Mouse (Mus musculus) embryonic fibroblast, embryonic 13.5 days (primary cell): ENCODE measurements around the gene Cpxm1. TPM values are rescaled to one million over a fixed set of nuclear protein-coding genes. Genes with fewer than 3 reads are reported as not detected.

ENCODE experiments used
- H3K27ac ChIP-seq: 2 replicates; pipeline ENCODE4 v1.5.1; 2012; ENCODE audit warnings: low read length, control low read depth, inconsistent platforms; ENCODE audit not compliant: insufficient read depth
- H3K4me1 ChIP-seq: 2 replicates; pipeline ENCODE4 v1.6.1; 2011; ENCODE audit warnings: low read length; ENCODE audit not compliant: control insufficient read depth, insufficient read depth
- H3K4me3 ChIP-seq: 2 replicates; pipeline ENCODE4 v1.5.1; 2011; ENCODE audit warnings: mild to moderate bottlenecking, control low read depth, low read length; ENCODE audit not compliant: insufficient read depth
- CTCF ChIP-seq: IDR thresholded peaks from 2 replicates; pipeline ENCODE4 v1.5.1; 2011; ENCODE audit warnings: mild to moderate bottlenecking, control low read depth, low read length, moderate library complexity, borderline replicate concordance; ENCODE audit not compliant: insufficient read depth
- POLR2A ChIP-seq: IDR thresholded peaks from 2 replicates; pipeline ENCODE4 v1.6.1; 2011; ENCODE audit warnings: low read depth, mild to moderate bottlenecking, control low read depth, low read length, moderate library complexity
- polyA plus RNA-seq: library from polyadenylated mRNA; stranded (reverse); fragments of >200 nt; gene quantifications from 2 replicates; pipeline ENCODE4 v1.2.4, GENCODE M21; 2011; ENCODE audit warnings: low read depth; ENCODE audit not compliant: missing spikeins, insufficient read length

Gene Cpxm1
- polyA plus RNA-seq, result 38.9 and 54.4 TPM in 2 replicates

DNA sequence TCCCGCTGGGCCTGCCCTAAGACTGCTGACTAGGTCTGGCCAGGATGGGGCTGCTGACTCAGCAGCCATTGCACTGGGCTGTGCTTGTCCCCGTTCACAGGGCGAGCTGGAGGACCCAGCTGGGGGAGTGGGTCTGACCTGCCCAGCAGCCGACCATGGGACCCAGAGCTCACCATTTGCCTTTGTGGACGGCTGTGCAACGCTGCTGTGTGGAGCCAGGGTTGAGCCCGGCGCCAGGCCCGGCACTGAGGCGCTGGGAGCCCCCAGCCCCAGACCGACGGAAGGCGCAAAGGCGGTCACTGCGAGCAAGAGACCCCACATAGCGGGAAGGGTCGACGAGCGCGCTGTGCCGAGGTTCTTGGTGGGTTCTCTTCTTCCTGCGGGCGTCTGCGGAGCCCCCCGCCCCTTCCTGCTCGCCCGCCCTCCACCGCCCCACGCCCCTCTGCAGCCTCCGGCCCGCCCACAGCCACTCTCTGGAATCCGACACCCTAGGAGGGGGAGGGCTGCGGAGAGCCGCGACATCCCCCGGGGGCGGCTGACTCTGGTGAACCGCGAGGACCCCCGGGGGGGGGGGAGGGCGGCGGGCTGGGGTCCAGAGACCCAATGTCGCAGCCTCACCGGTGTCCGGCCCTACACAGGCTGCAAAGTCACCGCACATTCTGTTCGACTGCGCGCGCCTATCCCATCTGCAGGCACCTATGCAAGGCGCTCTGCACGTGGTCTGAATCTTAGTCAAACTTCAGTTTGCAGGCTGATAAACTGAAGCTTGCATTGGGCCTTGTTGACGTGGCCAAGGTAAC, at the start of gene Cpxm1:
Cpxm1 (minus strand) TSS at position 389 of the 800 bp plus-strand sequence.
- Histone ChIP-seq H3K4me1 (peaks cover 2% of the 10 kb centered on the region; the same call in 1 of the 2 replicates), H3K27ac (no peak within 1 kb of the TSS), H3K4me3 (peak within 1 kb of the TSS; percentile 33)
- peak; percentile 42 for TF ChIP-seq POLR2A
- TF ChIP-seq CTCF, result no peak

DNA sequence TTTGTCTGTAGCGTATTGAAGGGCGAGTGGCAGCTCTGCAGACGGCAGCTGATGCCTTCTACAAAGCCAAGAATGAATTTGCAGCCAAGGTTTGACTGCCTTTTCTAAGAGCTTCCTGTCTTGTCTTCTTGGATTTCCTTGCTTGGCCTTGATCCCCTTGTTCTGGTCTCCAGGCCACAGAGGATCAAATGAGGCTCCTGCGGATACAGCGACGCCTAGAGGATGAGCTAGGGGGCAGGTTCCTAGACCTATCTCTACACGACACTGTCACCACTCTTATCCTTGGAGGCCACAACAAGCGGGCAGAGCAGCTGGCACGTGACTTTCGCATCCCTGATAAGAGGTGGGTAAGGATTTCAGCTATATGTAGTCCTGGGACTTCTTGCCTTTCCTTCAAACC, 44.8 kb upstream of the Cpxm1 start:
- Histone ChIP-seq H3K27ac (no peak overlapping the region), H3K4me3 (no peak overlapping the region), H3K4me1 (no peaks in the 10 kb centered on the region)
- TF ChIP-seq CTCF (no peak), POLR2A (no peak)

DNA sequence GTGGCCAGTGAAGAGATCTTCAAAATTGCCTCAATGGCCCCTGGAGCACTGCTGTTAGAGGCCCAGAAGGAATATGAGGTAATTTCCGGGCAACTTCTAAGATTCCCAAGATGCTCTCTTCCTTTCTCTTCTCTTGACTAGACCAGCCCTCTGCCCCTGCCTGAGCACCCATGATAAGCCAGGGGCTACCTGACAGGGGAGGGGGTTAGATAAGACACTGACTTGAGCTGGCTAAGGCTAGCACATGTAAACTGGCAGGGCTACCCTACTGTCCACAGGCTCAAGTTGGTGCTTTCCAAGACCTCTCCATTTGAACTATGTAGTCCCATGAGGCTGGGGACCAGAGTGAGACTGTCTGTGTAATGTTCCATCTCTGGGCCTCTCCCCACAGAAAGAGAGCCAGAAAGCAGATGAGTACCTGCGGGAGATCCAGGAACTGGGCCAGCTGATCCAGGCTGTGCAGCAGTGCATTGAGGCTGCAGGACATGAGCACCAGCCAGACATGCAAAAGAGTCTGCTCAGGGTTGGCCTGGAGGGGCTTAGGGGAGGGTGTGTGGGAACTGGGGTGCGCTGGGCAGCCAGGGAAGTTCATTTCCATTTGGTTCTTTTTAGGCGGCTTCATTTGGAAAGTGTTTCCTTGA, 42.6 kb upstream of the Cpxm1 start:
- TF ChIP-seq POLR2A (no peak), CTCF (no peak)
- no peak overlapping the region for H3K27ac ChIP-seq
- H3K4me3 ChIP-seq, result no peak overlapping the region
- no peaks in the 10 kb centered on the region for H3K4me1 ChIP-seq

DNA sequence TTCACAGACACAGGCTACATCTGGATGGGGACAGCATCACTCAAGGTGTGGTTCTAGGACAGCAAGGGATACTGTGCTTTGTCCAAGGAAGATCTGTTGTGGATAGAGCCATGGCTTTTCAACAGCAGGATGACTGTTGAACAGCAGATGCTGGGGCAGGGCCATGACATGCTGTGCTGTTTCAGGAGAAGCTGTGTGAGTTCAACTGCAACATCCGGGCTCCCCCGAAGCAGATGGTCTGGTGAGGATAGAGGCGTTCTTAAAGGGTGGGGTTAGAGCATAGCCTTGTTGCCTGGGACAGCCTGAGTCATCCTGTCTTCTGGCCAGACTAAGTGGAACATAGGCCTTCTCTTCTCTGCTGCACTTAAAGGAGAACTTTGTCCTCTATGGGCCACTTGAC, 41.5 kb upstream of the Cpxm1 start:
- Histone ChIP-seq H3K4me3 (no peak overlapping the region), H3K4me1 (no peaks in the 10 kb centered on the region), H3K27ac (no peak overlapping the region)
- TF ChIP-seq CTCF (no peak), POLR2A (no peak)

DNA sequence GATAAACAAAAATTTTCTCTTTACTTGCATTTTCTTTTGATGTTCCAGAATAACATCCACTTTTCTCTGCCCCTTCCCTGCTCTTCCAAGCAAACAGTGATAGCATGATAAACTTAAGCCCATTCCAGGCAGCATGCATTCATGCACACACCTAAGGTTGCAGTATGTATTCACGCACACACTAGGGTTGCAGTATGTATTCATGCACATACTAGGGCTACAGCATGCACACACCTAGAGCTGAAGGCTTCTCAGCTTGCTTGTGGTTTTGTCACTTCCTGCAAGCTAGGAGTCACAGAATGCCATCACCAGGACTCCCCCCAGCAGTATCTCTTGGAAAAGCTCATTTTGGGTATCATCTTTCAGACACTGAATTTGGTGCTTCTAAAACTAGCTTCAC, 39.4 kb upstream of the Cpxm1 start:
- no peak for TF ChIP-seq POLR2A
- TF ChIP-seq CTCF, result no peak
- no peak overlapping the region for H3K4me3 ChIP-seq
- H3K4me1 ChIP-seq, result no peaks in the 10 kb centered on the region
- no peak overlapping the region for H3K27ac ChIP-seq

DNA sequence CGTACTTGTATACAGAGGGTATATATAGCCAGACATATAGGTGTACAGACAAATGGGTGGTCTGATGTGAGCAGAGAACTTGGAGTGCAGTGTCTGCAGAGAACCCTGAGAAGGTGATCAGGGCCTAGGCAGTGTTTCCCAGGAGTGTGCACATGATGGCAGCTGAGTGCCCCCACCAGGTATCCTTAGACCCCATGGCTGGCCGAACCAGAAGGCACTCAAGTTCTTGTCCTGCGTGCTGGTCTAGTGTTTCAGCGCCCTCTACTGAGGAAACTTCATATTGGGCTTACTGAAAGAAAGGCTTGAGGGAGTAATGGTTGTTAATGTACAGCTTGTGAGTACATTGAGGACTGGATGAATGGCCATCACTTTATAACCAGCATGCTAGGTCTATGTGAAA, 35.8 kb upstream of the Cpxm1 start:
- TF ChIP-seq CTCF (peak; percentile 47; the same call in 1 of the 2 replicates), POLR2A (no peak)
- no peak overlapping the region for H3K4me3 ChIP-seq
- H3K27ac ChIP-seq, result no peak overlapping the region
- no peaks in the 10 kb centered on the region for H3K4me1 ChIP-seq

DNA sequence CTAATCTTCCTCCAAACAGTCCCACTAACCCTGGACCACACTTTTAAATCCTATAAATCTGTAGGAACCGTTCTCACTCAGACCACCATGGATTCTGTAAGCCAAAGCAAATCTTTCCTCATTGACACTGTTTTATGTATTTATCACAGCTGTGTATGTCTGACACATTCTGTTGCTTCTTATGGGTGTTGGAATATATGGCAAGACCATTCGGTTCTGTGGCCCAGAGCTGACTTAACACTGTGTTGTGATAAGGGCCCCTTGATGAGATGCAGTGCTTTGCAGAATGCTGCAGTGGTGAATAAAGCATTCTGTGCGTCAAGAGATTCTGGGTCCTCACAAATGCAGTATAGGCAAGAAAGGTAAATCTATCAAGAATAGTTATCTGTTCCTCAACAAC, 34.8 kb upstream of the Cpxm1 start:
- H3K4me1 ChIP-seq, result 0 out of 2 replicates have a peak, but pooled peaks cover 2% of the 10 kb centered on the region
- no peak overlapping the region for H3K27ac ChIP-seq
- H3K4me3 ChIP-seq, result no peak overlapping the region
- TF ChIP-seq CTCF, result no peak
- no peak for TF ChIP-seq POLR2A

DNA sequence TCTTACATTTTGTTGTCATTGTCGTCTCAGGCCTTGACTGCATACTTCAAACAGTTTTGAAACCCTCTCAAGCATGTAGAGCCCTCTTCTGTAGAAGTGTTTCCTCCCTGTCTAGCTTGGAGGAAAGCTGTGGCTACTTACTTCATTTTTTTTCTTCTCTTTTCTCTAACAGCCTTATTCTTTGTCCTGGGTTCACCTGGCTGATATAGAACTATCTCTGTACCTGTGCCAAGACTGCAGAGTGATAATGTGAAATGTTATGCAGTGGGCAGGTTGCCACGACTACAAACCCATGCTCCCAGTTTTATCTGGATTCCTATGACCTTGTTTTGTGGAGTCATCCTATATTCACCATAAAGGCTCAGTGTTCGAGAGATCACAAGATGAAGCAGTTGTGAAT, 33.1 kb upstream of the Cpxm1 start:
- TF ChIP-seq POLR2A, result no peak
- TF ChIP-seq CTCF, result no peak
- Histone ChIP-seq H3K4me1 (0 out of 2 replicates have a peak, but pooled peaks cover 2% of the 10 kb centered on the region), H3K27ac (no peak overlapping the region), H3K4me3 (no peak overlapping the region)

DNA sequence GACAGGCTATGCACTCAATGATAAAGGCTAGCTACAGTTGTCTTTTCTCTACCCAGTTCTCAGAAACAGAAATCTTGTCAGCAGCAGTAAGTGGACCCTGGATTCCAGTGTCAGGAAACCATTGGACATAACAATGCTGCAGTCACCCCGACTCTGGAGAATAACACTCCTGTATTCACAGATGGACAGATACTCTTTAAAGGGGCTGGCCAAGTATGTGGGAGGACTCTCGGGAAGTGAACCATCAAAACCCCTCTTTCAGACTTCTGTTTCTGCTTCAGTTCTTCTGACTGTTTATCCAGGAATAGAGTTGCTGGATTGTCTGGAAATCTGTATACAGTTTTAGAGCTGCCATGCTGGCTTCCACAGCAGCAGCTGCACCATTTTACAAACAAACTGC, 32.5 kb upstream of the Cpxm1 start:
- Histone ChIP-seq H3K27ac (no peak overlapping the region), H3K4me1 (0 out of 2 replicates have a peak, but pooled peaks cover 2% of the 10 kb centered on the region)
- TF ChIP-seq POLR2A (no peak), CTCF (no peak)

DNA sequence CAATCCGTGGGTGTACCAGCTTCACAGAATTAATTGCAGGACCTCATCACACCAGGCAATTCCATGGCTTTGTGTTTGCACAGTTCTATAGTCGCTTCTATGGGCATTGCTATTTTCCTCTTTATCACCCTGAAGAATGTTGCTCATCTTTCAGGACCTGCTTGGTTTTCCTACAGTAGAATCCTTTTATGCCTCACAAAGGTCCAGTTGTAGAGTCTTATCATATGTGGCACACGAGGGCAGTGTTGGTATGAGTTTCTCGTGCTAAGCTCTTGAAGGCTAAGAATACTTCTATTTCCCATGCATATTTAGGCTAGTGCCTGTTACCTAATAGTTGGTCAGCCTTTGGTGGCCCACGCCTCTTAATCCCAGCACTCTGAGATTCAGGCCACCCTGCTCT, 27.7 kb upstream of the Cpxm1 start:
- no peak for TF ChIP-seq CTCF
- TF ChIP-seq POLR2A, result no peak
- Histone ChIP-seq H3K4me1 (peaks cover 2% of the 10 kb centered on the region; the same call in 1 of the 2 replicates), H3K27ac (no peak overlapping the region), H3K4me3 (peak overlapping the region; percentile 71)

More for the DNA sequence above, 32.5 kb upstream of the Cpxm1 start:
- H3K4me3 ChIP-seq, result no peak overlapping the region
